Mouse (Mus musculus) midbrain, embryonic 16.5 days (tissue): ENCODE results near the gene Slc29a1. TPM values are rescaled to one million over a fixed set of nuclear protein-coding genes. Genes with fewer than 3 reads are reported as not detected.

Experiments
- ATAC-seq: fragments of 200-750 bp; cut with Nextera tagmentation; 2 replicates; pipeline ENCODE4 v1.8.0; 2017; ENCODE audit warnings: moderate TSS enrichment
- H3K27ac ChIP-seq: fragments of 300-500 bp; sonication (generic); 2 replicates; pipeline ENCODE4 v1.5.1; 2014; ENCODE audit warnings: mild to moderate bottlenecking, low read length, mixed read lengths
- H3K27me3 ChIP-seq: fragments of 300-500 bp; sonication (generic); 2 replicates; pipeline ENCODE4 v1.6.1; 2014; ENCODE audit warnings: low read depth, low read length, mixed read lengths; ENCODE audit not compliant: control insufficient read depth, insufficient read depth
- H3K36me3 ChIP-seq: fragments of 300-500 bp; sonication (generic); 2 replicates; pipeline ENCODE4 v1.6.1; 2014; ENCODE audit warnings: mild to moderate bottlenecking, low read length, moderate library complexity, mixed read lengths; ENCODE audit not compliant: control insufficient read depth, insufficient read depth
- H3K4me1 ChIP-seq: fragments of 300-500 bp; sonication (generic); 2 replicates; pipeline ENCODE4 v1.6.1; 2014; ENCODE audit warnings: mild to moderate bottlenecking, low read length, mixed read lengths; ENCODE audit not compliant: control insufficient read depth, insufficient read depth
- H3K4me2 ChIP-seq: fragments of 300-500 bp; sonication (generic); 2 replicates; pipeline ENCODE4 v1.6.1; 2014; ENCODE audit warnings: mild to moderate bottlenecking, low read length, mixed read lengths
- H3K4me3 ChIP-seq: fragments of 300-500 bp; sonication (generic); 2 replicates; pipeline ENCODE4 v1.5.1; 2014; ENCODE audit warnings: low read depth, mild to moderate bottlenecking, low read length, moderate library complexity, mixed read lengths
- H3K9ac ChIP-seq: fragments of 300-500 bp; sonication (generic); 2 replicates; pipeline ENCODE4 v1.6.1; 2014; ENCODE audit warnings: low read depth, low read length, mixed read lengths
- H3K9me3 ChIP-seq: fragments of 300-500 bp; sonication (generic); replicated peaks from 2 replicates; pipeline ENCODE4 v1.6.1; 2014; ENCODE audit warnings: mild to moderate bottlenecking, low read length, mixed read lengths; ENCODE audit not compliant: control insufficient read depth, poor library complexity, severe bottlenecking
- WGBS: fragments of 180-500 bp; shearing (Covaris S2); extraction: QIAGEN DNeasy Blood & Tissue Kit; methylation state at CpG from one replicate; pipeline ENCODE4 v1.1.7; 2014; 5-methylcytosine and 5-hydroxymethylcytosine counted together
- polyA plus RNA-seq: library from polyadenylated mRNA; unstranded; fragments of >200 nt; fragmentation: Nextera tagmentation; extraction: Ambion mirVana; gene quantifications from 2 replicates; pipeline ENCODE4 v1.2.1, GENCODE M21; 2015

Gene Slc29a1
- polyA plus RNA-seq, 1 experiment from 2014 or later: 37.8 TPM

- Histone ChIP-seq H3K4me2 (no peak overlapping the region), H3K4me1 (peaks cover 35% of the 10 kb centered on the region), H3K9me3 (no peaks in the 10 kb centered on the region), H3K36me3 (peaks cover 45% of the 10 kb centered on the region), H3K9ac (no peak overlapping the region), H3K4me3 (no peak overlapping the region), H3K27me3 (no peaks in the 10 kb centered on the region), H3K27ac (no peak overlapping the region)
- 86% methylated on average over 12 of the region's 12 CpGs for WGBS
- ATAC-seq: no peak
Measured at GRCm38 (mm10) chr17:45568990-45569389, 30.4 kb downstream of the Slc29a1 start.

- no peaks in the 10 kb centered on the region for H3K27me3 ChIP-seq
- no peak for ATAC-seq
- no peak overlapping the region for H3K27ac ChIP-seq
- no peaks in the 10 kb centered on the region for H3K9me3 ChIP-seq
- peaks cover 45% of the 10 kb centered on the region for H3K36me3 ChIP-seq
- no peak overlapping the region for H3K9ac ChIP-seq
- H3K4me2 ChIP-seq: no peak overlapping the region
- WGBS: 21% methylated on average over 4 of the region's 4 CpGs
- H3K4me1 ChIP-seq: peaks cover 35% of the 10 kb centered on the region
- H3K4me3 ChIP-seq: no peak overlapping the region
Measured at GRCm38 (mm10) chr17:45567162-45567601, 32.2 kb downstream of the Slc29a1 start.

- no peak overlapping the region for H3K4me2 ChIP-seq
- WGBS: 76% methylated on average over 18 of the region's 18 CpGs
- H3K27me3 ChIP-seq: no peaks in the 10 kb centered on the region
- no peak overlapping the region for H3K27ac ChIP-seq
- no peak overlapping the region for H3K4me3 ChIP-seq
- peaks cover 44% of the 10 kb centered on the region for H3K36me3 ChIP-seq
- no peak overlapping the region for H3K9ac ChIP-seq
- H3K4me1 ChIP-seq: peaks cover 32% of the 10 kb centered on the region
- H3K9me3 ChIP-seq: no peaks in the 10 kb centered on the region
- ATAC-seq: no peak
Measured at GRCm38 (mm10) chr17:45566360-45567161, 32.8 kb downstream of the Slc29a1 start.

- no peaks in the 10 kb centered on the region for H3K27me3 ChIP-seq
- H3K4me2 ChIP-seq: no peak overlapping the region
- WGBS: 82% methylated on average over 1 of the region's 1 CpGs
- peaks cover 26% of the 10 kb centered on the region for H3K4me1 ChIP-seq
- H3K27ac ChIP-seq: no peak overlapping the region
- no peak overlapping the region for H3K9ac ChIP-seq
- H3K36me3 ChIP-seq: peaks cover 38% of the 10 kb centered on the region
- ATAC-seq: no peak
- H3K4me3 ChIP-seq: no peak overlapping the region
- no peaks in the 10 kb centered on the region for H3K9me3 ChIP-seq
Measured at GRCm38 (mm10) chr17:45566031-45566359, 33.4 kb downstream of the Slc29a1 start.

GRCm38 (mm10) chr17:45565103-45565502 is 34.3 kb downstream of the Slc29a1 start:
- WGBS: 95% methylated on average over 11 of the region's 11 CpGs
- ATAC-seq: no peak
- Histone ChIP-seq H3K4me1 (peaks cover 18% of the 10 kb centered on the region), H3K27ac (no peak overlapping the region), H3K4me2 (peak overlapping the region; percentile 96), H3K36me3 (peaks cover 29% of the 10 kb centered on the region), H3K9me3 (no peaks in the 10 kb centered on the region), H3K27me3 (no peaks in the 10 kb centered on the region), H3K4me3 (peak overlapping the region; percentile 77; the same call in 1 of the 2 replicates), H3K9ac (peak overlapping the region; percentile 88; the same call in 1 of the 2 replicates)

GRCm38 (mm10) chr17:45564531-45565084 is 34.8 kb downstream of the Slc29a1 start:
- peak overlapping the region; percentile 88 for H3K9ac ChIP-seq
- peaks cover 13% of the 10 kb centered on the region for H3K4me1 ChIP-seq
- ATAC-seq: peak; percentile 0; the same call in 1 of the 2 replicates
- H3K4me3 ChIP-seq: peak overlapping the region; percentile 77
- no peaks in the 10 kb centered on the region for H3K27me3 ChIP-seq
- peak overlapping the region; percentile 67 for H3K27ac ChIP-seq
- peaks cover 24% of the 10 kb centered on the region for H3K36me3 ChIP-seq
- H3K4me2 ChIP-seq: peak overlapping the region; percentile 96
- WGBS: 6% methylated on average over 18 of the region's 18 CpGs
- no peaks in the 10 kb centered on the region for H3K9me3 ChIP-seq

- peak within 1 kb of the TSS; percentile 88 for H3K9ac ChIP-seq
- under 1% methylated on average over 52 of the region's 61 CpGs for WGBS
- peak within 1 kb of the TSS; percentile 77 for H3K4me3 ChIP-seq
- H3K4me1 ChIP-seq: peaks cover 11% of the 10 kb centered on the region
- H3K36me3 ChIP-seq: peaks cover 17% of the 10 kb centered on the region
- H3K27me3 ChIP-seq: no peaks in the 10 kb centered on the region
- no peaks in the 10 kb centered on the region for H3K9me3 ChIP-seq
- peak; percentile 82 for ATAC-seq
- H3K27ac ChIP-seq: peak within 1 kb of the TSS; percentile 67
- peak within 1 kb of the TSS; percentile 96 for H3K4me2 ChIP-seq
Measured at GRCm38 (mm10) chr17:45563655-45564530, 35.5 kb downstream of the Slc29a1 start, which contains the start of gene Slc35b2. TSS of gene Slc35b2 (plus strand) at chr17:45563874.

GRCm38 (mm10) chr17:45563216-45563615 is 36.2 kb downstream of the Slc29a1 start:
- peak overlapping the region; percentile 96; the same call in 1 of the 2 replicates for H3K4me2 ChIP-seq
- WGBS: 80% methylated on average over 12 of the region's 12 CpGs
- no peak overlapping the region for H3K4me3 ChIP-seq
- no peaks in the 10 kb centered on the region for H3K9me3 ChIP-seq
- no peaks in the 10 kb centered on the region for H3K27me3 ChIP-seq
- no peak for ATAC-seq
- H3K4me1 ChIP-seq: peaks cover 9% of the 10 kb centered on the region
- peaks cover 14% of the 10 kb centered on the region for H3K36me3 ChIP-seq
- no peak overlapping the region for H3K27ac ChIP-seq
- no peak overlapping the region for H3K9ac ChIP-seq
